Mouse (Mus musculus): Measurements from ENCODE around the gene Dapk3.
"Not testable (repeated sequence)": the region's sequence is repeated elsewhere in the genome, so short reads cannot be mapped to it uniquely, and the experiment has no call there.

GRCm38 (mm10) chr10:81181860-81182259, 945 bp upstream of the Dapk3 start:
- not testable (repeated sequence) for TF ChIP-seq CTCF, EP300 (IDR thresholded peaks at IDR 0.05)

Data from lung, postnatal 0 days (tissue).